Mouse (Mus musculus) lung, adult 2 months (tissue): ENCODE results near the gene Pgrmc1. TPM values are rescaled to one million over a fixed set of nuclear protein-coding genes. Genes with fewer than 3 reads are reported as not detected.
A peak's percentile ranks its signal among the peaks of the same experiment; 100 is the strongest.
"Not testable (repeated sequence)": the region's sequence is repeated elsewhere in the genome, so short reads cannot be mapped to it uniquely, and the experiment has no call there.

Experiments
- DNase-seq: peaks from one replicate; pipeline ENCODE4 v3.0.0; 2022
- H3K4me1 ChIP-seq: fragments of 200-500 bp; 2 replicates; pipeline ENCODE4 v1.6.1; 2011; ENCODE audit warnings: low read length; ENCODE audit not compliant: control insufficient read depth, insufficient read depth
- H3K4me3 ChIP-seq: fragments of 200-500 bp; replicated peaks from 2 replicates; pipeline ENCODE3; 2011; ENCODE audit warnings: low read depth, mild to moderate bottlenecking, control low read depth, low read length; ENCODE audit errors: extremely low read depth
- CTCF ChIP-seq: fragments of 200-500 bp; IDR thresholded peaks from 2 replicates; pipeline ENCODE4 v1.5.1; 2011; ENCODE audit warnings: mild to moderate bottlenecking, low read length, control low read depth; ENCODE audit not compliant: insufficient read depth
- POLR2A ChIP-seq: fragments of 200-500 bp; IDR thresholded peaks from 2 replicates; pipeline ENCODE4 v1.6.1; 2011; ENCODE audit warnings: low read depth, mild to moderate bottlenecking, control low read depth, low read length, borderline replicate concordance; ENCODE audit errors: extremely low read depth
- whole genome bisulfite sequencing: fragments of 180-500 bp; shearing (Covaris S2); methylation state at CpG from one replicate; pipeline ENCODE4 v1.1.7; 2018; 5-methylcytosine and 5-hydroxymethylcytosine counted together
- polyA plus RNA-seq: library from polyadenylated mRNA; depleted of rRNA; stranded (reverse); fragments of >200 nt; gene quantifications from 2 replicates; pipeline ENCODE4 v1.2.3, GENCODE M21; 2012

Gene Pgrmc1
- polyA plus RNA-seq, 1 experiment = 121 TPM

- 70% methylated on average over 1 of the region's 1 CpGs for WGBS
- no peak for DNase-seq
- Histone ChIP-seq H3K4me3 (no peak overlapping the region), H3K4me1 (no peaks in the 10 kb centered on the region)
- no peak for TF ChIP-seq POLR2A
- no peak for TF ChIP-seq CTCF
Observed at GRCm38 (mm10) chrX:36586629-36587303, 11.2 kb upstream of the Pgrmc1 start.

GRCm38 (mm10) chrX:36587304-36588209, 10.4 kb upstream of the Pgrmc1 start:
- TF ChIP-seq POLR2A (no peak), CTCF (no peak)

DNA sequence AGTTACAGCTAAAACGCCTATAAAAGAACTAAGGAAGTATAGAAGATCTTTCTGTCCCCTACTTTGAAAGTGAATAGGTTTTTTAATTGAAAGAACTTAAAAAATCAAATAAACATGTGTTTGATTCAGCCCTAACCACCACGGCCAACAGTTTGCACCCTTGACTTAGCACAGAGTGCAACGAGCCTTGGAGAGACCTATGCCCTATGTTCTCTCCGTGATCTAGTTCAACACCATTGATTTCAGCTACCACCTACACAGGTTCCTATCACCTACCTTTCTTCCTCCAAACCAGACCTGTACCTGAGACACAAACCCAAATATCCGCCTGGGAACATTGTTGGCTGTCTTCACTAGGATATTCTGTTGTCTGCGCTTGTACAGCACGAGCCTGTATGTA, 7.7 kb upstream of the Pgrmc1 start:
- WGBS = 83% methylated on average over 7 of the region's 7 CpGs
- Histone ChIP-seq H3K4me3 (no peak overlapping the region), H3K4me1 (no peaks in the 10 kb centered on the region)
- no peak for TF ChIP-seq POLR2A
- TF ChIP-seq CTCF = no peak
- DNase-seq = no peak

More at GRCm38 (mm10) chrX:36587304-36588209, 10.4 kb upstream of the Pgrmc1 start:
- Histone ChIP-seq H3K4me1 (no peaks in the 10 kb centered on the region), H3K4me3 (no peak overlapping the region)
- DNase-seq = no peak
- 70% methylated on average over 8 of the region's 8 CpGs for WGBS

- no peak for TF ChIP-seq POLR2A
- no peak for TF ChIP-seq CTCF
- H3K4me3 ChIP-seq = no peak overlapping the region
- DNase-seq = no peak
- H3K4me1 ChIP-seq = no peaks in the 10 kb centered on the region
- WGBS = 38% methylated on average over 1 of the region's 1 CpGs
Observed at GRCm38 (mm10) chrX:36591120-36591519, 6.9 kb upstream of the Pgrmc1 start.

DNA sequence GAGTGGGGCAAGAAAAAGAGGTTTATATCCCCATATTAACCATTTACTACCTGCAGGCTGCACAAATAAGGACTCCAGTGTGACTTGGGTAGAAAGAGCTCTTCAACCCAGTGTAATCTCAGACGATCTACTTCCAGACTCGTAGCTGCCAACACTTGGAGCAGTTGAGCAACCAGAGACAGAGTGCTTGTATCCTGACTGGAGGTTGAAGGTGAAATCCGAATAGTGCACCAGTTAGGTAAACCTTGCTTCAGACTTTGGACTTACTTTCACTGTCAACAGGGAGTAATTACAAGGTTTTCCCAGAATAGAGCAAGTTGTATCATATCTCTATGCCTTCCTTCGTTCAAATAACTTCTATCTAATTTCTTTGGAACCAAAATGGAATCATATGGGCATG, 6.5 kb upstream of the Pgrmc1 start:
- TF ChIP-seq POLR2A = no peak
- TF ChIP-seq CTCF = no peak
- H3K4me3 ChIP-seq = no peak overlapping the region
- WGBS = 56% methylated on average over 4 of the region's 4 CpGs
- no peaks in the 10 kb centered on the region for H3K4me1 ChIP-seq
- DNase-seq = no peak

DNA sequence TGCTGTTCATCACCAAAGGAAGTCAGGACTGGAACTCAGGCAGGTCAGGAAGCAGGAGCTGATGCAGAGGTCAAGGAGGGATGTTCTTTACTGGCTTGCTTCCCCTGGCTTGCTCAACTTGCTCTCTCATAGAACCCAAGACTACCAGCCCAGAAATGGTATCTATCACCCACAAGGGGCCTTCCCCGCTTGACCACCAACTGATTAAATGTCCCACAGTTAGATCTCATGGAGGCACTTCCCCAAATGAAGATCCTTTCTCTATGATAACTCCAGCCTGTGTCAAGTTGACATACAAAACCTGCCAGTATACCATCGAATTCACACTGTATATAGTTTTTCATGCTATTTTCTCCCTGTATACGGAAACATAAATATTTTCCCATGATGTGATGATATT, 2.8 kb upstream of the Pgrmc1 start:
- WGBS = 73% methylated on average over 3 of the region's 3 CpGs
- peaks cover 2% of the 10 kb centered on the region; the same call in 1 of the 2 replicates for H3K4me1 ChIP-seq
- H3K4me3 ChIP-seq = no peak overlapping the region
- TF ChIP-seq POLR2A = no peak
- no peak for TF ChIP-seq CTCF
- no peak for DNase-seq

GRCm38 (mm10) chrX:36596483-36597120, 1.4 kb upstream of the Pgrmc1 start:
- H3K4me1 ChIP-seq, H3K4me3 ChIP-seq, DNase-seq: not testable (repeated sequence)
- 72% methylated on average over 5 of the region's 5 CpGs for WGBS

- no peak for DNase-seq
- H3K4me3 ChIP-seq = peak overlapping the region; percentile 95
- TF ChIP-seq POLR2A (no peak), CTCF (no peak)
- peaks cover 2% of the 10 kb centered on the region; the same call in 1 of the 2 replicates for H3K4me1 ChIP-seq
- WGBS = 37% methylated on average over 41 of the region's 41 CpGs
Observed at GRCm38 (mm10) chrX:36598390-36598810, 394 bp downstream of the Pgrmc1 start.

DNA sequence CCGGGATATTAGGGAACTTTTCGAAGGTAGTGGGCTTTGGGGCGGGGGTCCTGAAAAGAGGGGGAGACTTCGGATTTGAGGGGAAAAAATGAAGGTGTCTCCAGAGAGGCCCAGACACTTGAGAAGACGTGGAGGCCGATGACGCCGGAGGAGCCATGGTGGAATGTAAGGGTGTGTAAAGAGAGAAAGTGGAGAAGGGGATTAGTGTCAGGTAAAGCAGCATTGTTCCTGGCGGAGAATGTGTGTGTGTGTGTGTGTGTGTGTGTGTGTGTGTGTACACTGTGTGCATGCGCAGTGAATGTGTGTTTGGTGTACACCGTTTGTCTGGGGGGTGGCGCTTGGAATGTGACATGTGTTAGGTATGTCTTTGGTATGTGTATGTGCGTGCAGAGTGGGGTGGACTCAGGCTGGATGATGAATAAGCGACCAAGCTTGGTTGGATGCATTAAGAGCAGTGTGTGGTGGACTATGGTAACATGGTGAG, 897 bp downstream of the Pgrmc1 start:
- peak overlapping the region; percentile 95 for H3K4me3 ChIP-seq
- peaks cover 2% of the 10 kb centered on the region; the same call in 1 of the 2 replicates for H3K4me1 ChIP-seq
- TF ChIP-seq POLR2A = no peak
- TF ChIP-seq CTCF = no peak
- peak; percentile 11 for DNase-seq
- WGBS = 32% methylated on average over 14 of the region's 14 CpGs

GRCm38 (mm10) chrX:36599656-36600055, 1.6 kb downstream of the Pgrmc1 start:
- 55% methylated on average over 3 of the region's 3 CpGs for WGBS
- TF ChIP-seq CTCF = no peak
- TF ChIP-seq POLR2A = no peak
- H3K4me1 ChIP-seq = peaks cover 2% of the 10 kb centered on the region; the same call in 1 of the 2 replicates
- no peak overlapping the region for H3K4me3 ChIP-seq
- DNase-seq = no peak
